16 mouse cellular contexts compared by ENCODE assay signal in genomic region chr11:69970775-69971174, GRCm38 (mm10). TPM values are rescaled to one million over a fixed set of nuclear protein-coding genes. Genes with fewer than 3 reads are reported as not detected.
"Had no signal": no experiment of that assay in that cellular context is flagged by ENCODE, and none has a peak within 500 bp of the region (broad histone marks: within the 10 kb centered on the region; RNA-seq: fewer than 3 reads in every experiment).

No protein-coding gene starts in this region.

- H3K4me3 ChIP-seq: limb, embryonic 10.5 days; liver, embryonic 15.5 days; midbrain, embryonic 13.5 days had no signal

- DNase-seq: kidney, adult 11 months; kidney, postnatal 25 days; layer of hippocampus, adult 9-11 months; lung, adult 2 months; lung, postnatal 36 days; spleen, adult 18-20 months had no signal

- H3K9me3 ChIP-seq: limb, embryonic 10.5 days; liver, embryonic 15.5 days; midbrain, embryonic 13.5 days had no signal

- H3K9ac ChIP-seq: liver, embryonic 15.5 days; midbrain, embryonic 13.5 days had no signal

- H3K4me2 ChIP-seq: liver, embryonic 11.5 days; liver, embryonic 15.5 days; midbrain, embryonic 13.5 days had no signal

- H3K27ac ChIP-seq: limb, embryonic 10.5 days; liver, embryonic 15.5 days; midbrain, embryonic 13.5 days had no signal

- ATAC-seq: lung, postnatal 0 days; midbrain, embryonic 13.5 days had no signal

RNA-seq across cellular contexts. Expression of gene Cldn7, which starts 6.2 kb away (rescaled TPM):
- total RNA-seq: layer of hippocampus, adult 18-20 months; left cerebral cortex, adult 18-20 months; left cerebral cortex, postnatal 14 days; megakaryocyte progenitor cell, adult 5-6 weeks; midbrain, postnatal 0 days had no signal

RNA-seq across cellular contexts. Expression of gene Slc2a4, which starts 22.8 kb away (rescaled TPM):
- total RNA-seq: megakaryocyte progenitor cell, adult 5-6 weeks had no signal
